Mouse (Mus musculus) thymus, adult 2 months (tissue): ENCODE measurements around the gene Rgl3. TPM values are rescaled to one million over a fixed set of nuclear protein-coding genes. Genes with fewer than 3 reads are reported as not detected.

Source experiments
- DNase-seq: peaks from one replicate; pipeline ENCODE4 v3.0.0; 2021
- H3K27ac ChIP-seq: fragments of 200-500 bp; 2 replicates; pipeline ENCODE4 v1.5.1; 2012; ENCODE audit warnings: low read length, control low read depth; ENCODE audit not compliant: control insufficient read depth, insufficient read depth
- H3K27me3 ChIP-seq: fragments of 200-500 bp; 2 replicates; pipeline ENCODE4 v1.6.1; 2012; ENCODE audit warnings: mild to moderate bottlenecking, low read length, moderate library complexity, mixed read lengths; ENCODE audit not compliant: control insufficient read depth, insufficient read depth
- H3K36me3 ChIP-seq: fragments of 200-500 bp; 2 replicates; pipeline ENCODE4 v1.6.1; 2012; ENCODE audit warnings: mild to moderate bottlenecking, low read length, moderate library complexity; ENCODE audit not compliant: control insufficient read depth, insufficient read depth
- H3K4me1 ChIP-seq: fragments of 200-500 bp; replicated peaks from 2 replicates; pipeline ENCODE4 v1.6.1; 2012; ENCODE audit warnings: low read length; ENCODE audit not compliant: control insufficient read depth, insufficient read depth
- H3K4me3 ChIP-seq: fragments of 200-500 bp; 2 replicates; pipeline ENCODE4 v1.5.1; 2012; ENCODE audit warnings: mild to moderate bottlenecking, low read length, control low read depth, moderate library complexity; ENCODE audit not compliant: control insufficient read depth, insufficient read depth
- CTCF ChIP-seq: fragments of 200-500 bp; IDR thresholded peaks from 2 replicates; pipeline ENCODE4 v1.5.1; 2012; ENCODE audit warnings: mild to moderate bottlenecking, control low read depth, low read length, moderate library complexity, borderline replicate concordance; ENCODE audit not compliant: control insufficient read depth, poor library complexity, insufficient read depth; ENCODE audit errors: extremely low read depth
- POLR2A ChIP-seq: fragments of 200-500 bp; IDR thresholded peaks from 2 replicates; pipeline ENCODE4 v1.6.1; 2012; ENCODE audit warnings: mild to moderate bottlenecking, low read length, control low read depth, moderate library complexity; ENCODE audit not compliant: control insufficient read depth, poor library complexity, insufficient read depth; ENCODE audit errors: extremely low read depth
- WGBS: fragments of 180-500 bp; shearing (Covaris S2); methylation state at CpG from one replicate; pipeline ENCODE4 v1.1.7; 2018; 5-methylcytosine and 5-hydroxymethylcytosine counted together
- polyA plus RNA-seq: library from polyadenylated mRNA; depleted of rRNA; stranded (reverse); fragments of >200 nt; gene quantifications from 2 replicates; pipeline ENCODE4 v1.2.3, GENCODE M21; 2012

Rgl3 gene
- polyA plus RNA-seq, 1 experiment, result 9.5 TPM

- H3K27ac ChIP-seq, result peak within 1 kb of the TSS; percentile 53
- H3K4me3 ChIP-seq, result peak within 1 kb of the TSS; percentile 62
- no peaks in the 10 kb centered on the region for H3K27me3 ChIP-seq
- 9% methylated on average over 57 of the region's 57 CpGs for WGBS
- H3K4me1 ChIP-seq, result peaks cover 18% of the 10 kb centered on the region
- TF ChIP-seq CTCF, result 0 out of 2 replicates have a peak, but pooled peaks have one; percentile 28
- TF ChIP-seq POLR2A, result no peak
- H3K36me3 ChIP-seq, result peaks cover 13% of the 10 kb centered on the region; the same call in 1 of the 2 replicates
- DNase-seq, result peak; percentile 99
These were observed 13.2 kb upstream of the Rgl3 start, which contains the start of the genes Ccdc151 and Prkcsh for GRCm38 (mm10) chr9:22002194-22003162. Gene Ccdc151, minus strand, starts transcription at chr9:22002634. Gene Prkcsh, plus strand, starts transcription at chr9:22002806.

GRCm38 (mm10) chr9:22001633-22002032 is 12.4 kb upstream of the Rgl3 start:
- no peak overlapping the region for H3K4me3 ChIP-seq
- peaks cover 9% of the 10 kb centered on the region; the same call in 1 of the 2 replicates for H3K36me3 ChIP-seq
- no peak overlapping the region for H3K27ac ChIP-seq
- TF ChIP-seq CTCF (no peak), POLR2A (no peak)
- 91% methylated on average over 4 of the region's 4 CpGs for WGBS
- no peaks in the 10 kb centered on the region for H3K27me3 ChIP-seq
- no peak for DNase-seq
- peaks cover 18% of the 10 kb centered on the region for H3K4me1 ChIP-seq

- peaks cover 18% of the 10 kb centered on the region for H3K4me1 ChIP-seq
- DNase-seq, result no peak
- no peak overlapping the region for H3K4me3 ChIP-seq
- WGBS, result 98% methylated on average over 6 of the region's 6 CpGs
- 0 out of 2 replicates have a peak, but pooled peaks cover 6% of the 10 kb centered on the region for H3K36me3 ChIP-seq
- no peak overlapping the region for H3K27ac ChIP-seq
- no peaks in the 10 kb centered on the region for H3K27me3 ChIP-seq
- TF ChIP-seq POLR2A (no peak), CTCF (no peak)
These were observed 11.1 kb upstream of the Rgl3 start for GRCm38 (mm10) chr9:22000296-22000695.

GRCm38 (mm10) chr9:21996178-21996867 is 7.1 kb upstream of the Rgl3 start:
- TF ChIP-seq CTCF (no peak), POLR2A (no peak)
- no peaks in the 10 kb centered on the region for H3K27me3 ChIP-seq
- WGBS, result 92% methylated on average over 3 of the region's 3 CpGs

GRCm38 (mm10) chr9:21992227-21992626 is 3.0 kb upstream of the Rgl3 start:
- no peak for DNase-seq
- no peak for TF ChIP-seq CTCF
- no peak for TF ChIP-seq POLR2A
- H3K36me3 ChIP-seq, result no peaks in the 10 kb centered on the region
- peaks cover 15% of the 10 kb centered on the region; the same call in 1 of the 2 replicates for H3K4me1 ChIP-seq
- 88% methylated on average over 4 of the region's 4 CpGs for WGBS
- H3K27ac ChIP-seq, result no peak overlapping the region
- H3K4me3 ChIP-seq, result no peak overlapping the region
- H3K27me3 ChIP-seq, result peaks cover 21% of the 10 kb centered on the region

More at GRCm38 (mm10) chr9:21996178-21996867, 7.1 kb upstream of the Rgl3 start:
- no peak overlapping the region for H3K4me3 ChIP-seq
- no peaks in the 10 kb centered on the region for H3K36me3 ChIP-seq
- DNase-seq, result no peak
- no peak overlapping the region for H3K27ac ChIP-seq
- no peaks in the 10 kb centered on the region for H3K4me1 ChIP-seq
